Mouse (Mus musculus) CH12.LX (cell line): ENCODE data around the gene Klhl29.

Source experiments
- CTCF ChIP-seq, 2 experiments: IDR thresholded peaks in 1 of 2; conservative IDR thresholded peaks in 1 of 2; 2 replicates each; pipeline ENCODE4 v1.5.1; 2011 to 2012; ENCODE audit warnings: low read depth in 2 of 2, low read length in 2 of 2, improper control_type of control experiment in 1 of 2, inconsistent platforms in 1 of 2, mild to moderate bottlenecking in 1 of 2, moderate library complexity in 1 of 2
- EP300 ChIP-seq: IDR thresholded peaks from 2 replicates; pipeline ENCODE4 v1.6.1; 2011; ENCODE audit warnings: low read length, improper control_type of control experiment
- IRF4 ChIP-seq: IDR thresholded peaks from 2 replicates; pipeline ENCODE4 v1.6.1; 2014; ENCODE audit warnings: low read depth, mild to moderate bottlenecking, inconsistent platforms, low read length, improper control_type of control experiment
- MAFK ChIP-seq: IDR thresholded peaks from 2 replicates; pipeline ENCODE4 v1.6.1; 2011; ENCODE audit warnings: low read length, improper control_type of control experiment; ENCODE audit not compliant: insufficient replicate concordance
- MXI1 ChIP-seq: IDR thresholded peaks from 2 replicates; pipeline ENCODE4 v1.6.1; 2011; ENCODE audit warnings: mild to moderate bottlenecking, low read depth, low read length, improper control_type of control experiment
- POLR2A ChIP-seq: IDR thresholded peaks from 2 replicates; pipeline ENCODE4 v1.6.1; 2011; ENCODE audit warnings: low read depth, mild to moderate bottlenecking, improper control_type of control experiment, low read length
- ZC3H11A ChIP-seq: IDR thresholded peaks from 2 replicates; pipeline ENCODE4 v1.6.1; 2012; ENCODE audit warnings: low read depth, mild to moderate bottlenecking, inconsistent platforms, low read length, improper control_type of control experiment

DNA sequence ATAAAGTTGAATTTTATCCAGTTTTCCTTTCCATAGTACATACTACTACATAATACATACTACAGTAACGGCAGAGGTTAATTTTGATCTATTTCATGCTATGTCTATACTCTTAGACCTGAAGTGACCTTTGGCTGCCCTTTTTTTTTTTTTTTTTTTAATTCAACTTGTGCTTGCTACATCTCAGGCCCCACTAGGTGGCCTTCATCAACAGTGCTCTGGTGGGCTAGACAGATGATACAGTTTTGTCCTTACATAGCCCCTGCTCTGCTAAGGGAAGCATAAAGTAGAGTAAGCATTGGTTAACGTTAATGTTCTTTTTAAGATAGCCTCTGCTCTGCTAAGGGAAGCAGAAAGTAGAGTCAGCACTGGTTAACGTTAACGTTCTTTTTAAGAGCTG lies 327.4 kb downstream of the Klhl29 start:
- TF ChIP-seq EP300, result no peak
- no peak for TF ChIP-seq CTCF (conservative IDR thresholded peaks at IDR 0.05 in 1 of 2, IDR thresholded peaks at IDR 0.05 in 1 of 2; ENCODE audit: low read depth in 2 of 2, low read length in 2 of 2)
- TF ChIP-seq POLR2A, result no peak
- TF ChIP-seq MAFK, result no peak
- no peak for TF ChIP-seq MXI1
- no peak for TF ChIP-seq IRF4
- TF ChIP-seq ZC3H11A, result no peak
